Mouse (Mus musculus): Measurements from ENCODE around the gene B020031M17Rik.
"Not testable (repeated sequence)": the region's sequence is repeated elsewhere in the genome, so short reads cannot be mapped to it uniquely, and the experiment has no call there.

DNA sequence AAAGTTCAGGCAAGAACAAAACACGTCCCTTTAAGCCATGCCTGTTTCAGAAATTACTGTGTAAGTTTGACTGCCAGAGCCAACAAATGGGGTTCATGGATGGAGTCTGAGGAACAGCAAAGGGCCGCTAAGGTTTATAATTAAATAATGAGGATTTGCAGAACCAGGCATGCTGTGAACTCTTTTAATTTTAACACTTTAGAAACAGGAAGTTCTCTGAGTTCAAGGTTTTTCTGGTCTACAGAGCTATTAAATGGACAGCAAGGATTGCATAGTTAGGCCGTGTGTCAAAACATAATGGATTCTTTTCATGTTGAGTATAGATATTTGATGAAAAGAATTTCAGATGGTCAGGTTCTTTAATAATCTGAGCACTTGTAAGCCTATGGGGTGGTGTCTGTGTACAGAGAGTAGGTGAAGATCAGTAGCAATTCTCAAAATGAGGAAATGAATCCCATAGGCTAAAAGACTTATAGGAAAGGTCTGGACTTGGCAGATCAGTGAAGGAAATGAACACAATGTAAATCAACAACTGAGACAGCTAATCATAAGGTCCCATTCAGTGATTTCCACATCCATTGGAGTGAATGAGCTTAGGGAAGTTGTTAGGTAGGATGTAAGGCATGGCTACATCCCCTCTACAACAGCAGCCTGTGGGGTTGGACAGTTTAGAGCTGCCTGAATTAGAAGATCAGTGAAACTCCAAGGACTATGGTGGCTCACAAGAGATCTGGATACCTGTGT, 25.8 kb downstream of the B020031M17Rik start:
- not testable (repeated sequence) for TF ChIP-seq GATA1 (IDR thresholded peaks at IDR 0.05; ENCODE audit: borderline replicate concordance, low read length); FLI1 (IDR thresholded peaks at IDR 0.05; ENCODE audit: low read length)
